Mouse (Mus musculus): ENCODE measurements around the gene Arl6. TPM values are rescaled to one million over a fixed set of nuclear protein-coding genes. Genes with fewer than 3 reads are reported as not detected.

Gene Arl6
- total and polyA plus RNA-seq, 3 experiments: not detected

- Histone ChIP-seq H3K79me2 (ENCODE audit: control insufficient read depth, insufficient read depth, low read length, poor library complexity) (no peaks in the 10 kb centered on the region), H3K4me1 (ENCODE audit: control insufficient read depth in 1 of 2, insufficient read depth in 2 of 2, low read length in 2 of 2) (no peaks in the 10 kb centered on the region), H3K4me3 (ENCODE audit: control insufficient read depth in 1 of 2, insufficient read depth in 1 of 2, low read depth in 2 of 2, low read length in 2 of 2) (no peak overlapping the region), H3K9me3 (replicated peaks; ENCODE audit: insufficient read depth, low read length) (no peaks in the 10 kb centered on the region), H3K9ac (ENCODE audit: control insufficient read depth, low read depth, low read length, poor library complexity, severe bottlenecking) (no peak overlapping the region), H3K27ac (ENCODE audit: control insufficient read depth, low read depth, low read length) (no peak overlapping the region), H3K36me3 (ENCODE audit: control insufficient read depth in 1 of 2, insufficient read depth in 2 of 2, low read length in 2 of 2) (no peaks in the 10 kb centered on the region), H3K27me3 (ENCODE audit: control insufficient read depth in 1 of 2, insufficient read depth in 2 of 2, low read length in 2 of 2) (peaks cover 3 to 8% of the 10 kb centered on the region in 2 experiments)
- no peak for DNase-seq (ENCODE audit: low read depth, low spot score)
- TF ChIP-seq SMC3 (IDR thresholded peaks at IDR 0.05; ENCODE audit: low read depth, low read length) (no peak), SIN3A (IDR thresholded peaks at IDR 0.05; ENCODE audit: low read length) (no peak), E2F4 (IDR thresholded peaks at IDR 0.05; ENCODE audit: borderline replicate concordance, low read depth, low read length) (no peak), POLR2AphosphoS5 (IDR thresholded peaks at IDR 0.05; ENCODE audit: borderline replicate concordance, low read depth, low read length) (no peak), JUND (IDR thresholded peaks at IDR 0.05; ENCODE audit: low read depth, low read length) (no peak), TCF12 (IDR thresholded peaks at IDR 0.05; ENCODE audit: low read depth, low read length) (no peak)
Observed at GRCm38 (mm10) chr16:59639985-59640384, 794 bp upstream of the Arl6 start.

- Histone ChIP-seq H3K4me1 (ENCODE audit: control insufficient read depth in 1 of 2, insufficient read depth in 2 of 2, low read length in 2 of 2) (no peaks in the 10 kb centered on the region), H3K27ac (ENCODE audit: control insufficient read depth, low read depth, low read length) (no peak overlapping the region), H3K9me3 (replicated peaks; ENCODE audit: insufficient read depth, low read length) (no peaks in the 10 kb centered on the region), H3K4me3 (ENCODE audit: control insufficient read depth in 1 of 2, insufficient read depth in 1 of 2, low read depth in 2 of 2, low read length in 2 of 2) (no peak overlapping the region), H3K36me3 (ENCODE audit: control insufficient read depth in 1 of 2, insufficient read depth in 2 of 2, low read length in 2 of 2) (no peaks in the 10 kb centered on the region), H3K27me3 (ENCODE audit: control insufficient read depth in 1 of 2, insufficient read depth in 2 of 2, low read length in 2 of 2) (no peaks in the 10 kb centered on the region; a peak in 1 of 4 replicates), H3K9ac (ENCODE audit: control insufficient read depth, low read depth, low read length, poor library complexity, severe bottlenecking) (no peak overlapping the region), H3K79me2 (ENCODE audit: control insufficient read depth, insufficient read depth, low read length, poor library complexity) (no peaks in the 10 kb centered on the region)
- TF ChIP-seq ZNF384 (IDR thresholded peaks at IDR 0.05; ENCODE audit: low read depth, low read length) (no peak), HCFC1 (IDR thresholded peaks at IDR 0.05; ENCODE audit: low read depth, low read length) (no peak), RAD21 (IDR thresholded peaks at IDR 0.05; ENCODE audit: low read depth, low read length) (no peak), GABPA (IDR thresholded peaks at IDR 0.05; ENCODE audit: low read depth, low read length) (no peak), USF1 (IDR thresholded peaks at IDR 0.05; ENCODE audit: low read depth, low read length) (no peak), GATA1 (IDR thresholded peaks at IDR 0.05; ENCODE audit: low read depth, low read length) (no peak), MAZ (IDR thresholded peaks at IDR 0.05; ENCODE audit: low read depth, low read length) (no peak), USF2 (IDR thresholded peaks at IDR 0.05; ENCODE audit: borderline replicate concordance in 1 of 2, insufficient read depth in 1 of 2, low read depth in 1 of 2, low read length in 2 of 2) (no peak), NRF1 (IDR thresholded peaks at IDR 0.05; ENCODE audit: insufficient read depth, low read depth, low read length, poor library complexity, severe bottlenecking) (no peak), MYB (IDR thresholded peaks at IDR 0.05; ENCODE audit: low read depth, low read length) (no peak), MAX (IDR thresholded peaks at IDR 0.05; ENCODE audit: low read length) (no peak), E2F4 (IDR thresholded peaks at IDR 0.05; ENCODE audit: borderline replicate concordance, low read depth, low read length) (no peak), CHD2 (IDR thresholded peaks at IDR 0.05; ENCODE audit: low read length) (no peak)
- DNase-seq (ENCODE audit: low read depth, low spot score): no peak
Observed at GRCm38 (mm10) chr16:59634598-59634997, 4.6 kb downstream of the Arl6 start.

Data from MEL (cell line).